Mouse (Mus musculus) heart, embryonic 13.5 days (tissue): ENCODE data around the gene Myh14. TPM values are rescaled to one million over a fixed set of nuclear protein-coding genes. Genes with fewer than 3 reads are reported as not detected.
A peak's percentile ranks its signal among the peaks of the same experiment; 100 is the strongest.

Source experiments
- ATAC-seq: fragments of 200-750 bp; cut with Nextera tagmentation; 2 replicates; pipeline ENCODE4 v1.8.0; 2017; ENCODE audit warnings: moderate TSS enrichment; ENCODE audit not compliant: insufficient number of reproducible peaks, low FRiP score, low TSS enrichment; ENCODE audit errors: extremely low read depth
- H3K27ac ChIP-seq: fragments of 300-500 bp; sonication (generic); replicated peaks from 2 replicates; pipeline ENCODE4 v1.5.1; 2015; ENCODE audit warnings: moderate library complexity, mild to moderate bottlenecking, inconsistent platforms
- H3K27me3 ChIP-seq: fragments of 300-500 bp; sonication (generic); replicated peaks from 2 replicates; pipeline ENCODE4 v1.6.1; 2015; ENCODE audit warnings: mild to moderate bottlenecking, inconsistent platforms
- H3K36me3 ChIP-seq: fragments of 300-500 bp; sonication (generic); 2 replicates; pipeline ENCODE4 v1.6.1; 2015; ENCODE audit warnings: mild to moderate bottlenecking, inconsistent platforms
- H3K4me1 ChIP-seq: fragments of 300-500 bp; sonication (generic); 2 replicates; pipeline ENCODE4 v1.6.1; 2015; ENCODE audit warnings: inconsistent platforms
- H3K4me2 ChIP-seq: fragments of 300-500 bp; sonication (generic); 2 replicates; pipeline ENCODE4 v1.6.1; 2015; ENCODE audit warnings: inconsistent platforms, mild to moderate bottlenecking, moderate library complexity
- H3K4me3 ChIP-seq: fragments of 300-500 bp; sonication (generic); 2 replicates; pipeline ENCODE4 v1.5.1; 2015; ENCODE audit warnings: moderate library complexity, mild to moderate bottlenecking, inconsistent platforms
- H3K9ac ChIP-seq: fragments of 300-500 bp; sonication (generic); 2 replicates; pipeline ENCODE4 v1.6.1; 2015; ENCODE audit warnings: inconsistent platforms, mild to moderate bottlenecking, moderate library complexity
- H3K9me3 ChIP-seq: fragments of 300-500 bp; sonication (generic); 2 replicates; pipeline ENCODE4 v1.6.1; 2016; ENCODE audit warnings: inconsistent platforms
- WGBS: fragments of 180-500 bp; shearing (Covaris S2); methylation state at CpG from one replicate; pipeline ENCODE4 v1.1.7; 2015; ENCODE audit warnings: mixed read lengths; 5-methylcytosine and 5-hydroxymethylcytosine counted together
- polyA plus RNA-seq: library from polyadenylated mRNA; unstranded; fragments of >200 nt; fragmentation: Nextera tagmentation; extraction: Ambion mirVana; gene quantifications from 2 replicates; pipeline ENCODE4 v1.2.1, GENCODE M21; 2015

The Myh14 gene
- polyA plus RNA-seq, 1 experiment from 2014 or later = 0.59 TPM

DNA sequence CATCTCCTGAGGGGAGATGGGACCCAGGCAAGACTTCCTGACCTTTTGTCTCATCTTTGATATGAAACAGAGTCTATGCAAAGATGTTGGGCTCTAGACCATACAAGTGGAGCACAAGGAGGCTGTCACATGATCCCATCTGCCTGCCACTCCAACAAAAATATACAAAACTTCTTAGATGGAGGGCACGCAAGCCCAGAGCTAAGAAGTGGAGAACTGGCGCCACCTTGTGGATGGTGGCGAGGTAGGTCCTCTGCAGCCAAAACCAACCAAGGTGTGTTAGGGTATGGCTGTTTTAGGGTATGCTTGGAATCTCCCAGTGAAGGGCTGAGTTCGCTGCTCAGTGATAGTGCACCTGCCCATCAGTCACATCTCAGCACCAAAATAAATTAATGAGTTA is 20.7 kb downstream of the Myh14 start:
- Histone ChIP-seq H3K27ac (no peak overlapping the region), H3K4me2 (no peak overlapping the region), H3K36me3 (no peaks in the 10 kb centered on the region), H3K27me3 (peaks cover 38% of the 10 kb centered on the region), H3K4me3 (no peak overlapping the region), H3K4me1 (no peaks in the 10 kb centered on the region), H3K9me3 (no peaks in the 10 kb centered on the region), H3K9ac (no peak overlapping the region)
- WGBS = 11% methylated on average over 4 of the region's 4 CpGs
- no peak for ATAC-seq

DNA sequence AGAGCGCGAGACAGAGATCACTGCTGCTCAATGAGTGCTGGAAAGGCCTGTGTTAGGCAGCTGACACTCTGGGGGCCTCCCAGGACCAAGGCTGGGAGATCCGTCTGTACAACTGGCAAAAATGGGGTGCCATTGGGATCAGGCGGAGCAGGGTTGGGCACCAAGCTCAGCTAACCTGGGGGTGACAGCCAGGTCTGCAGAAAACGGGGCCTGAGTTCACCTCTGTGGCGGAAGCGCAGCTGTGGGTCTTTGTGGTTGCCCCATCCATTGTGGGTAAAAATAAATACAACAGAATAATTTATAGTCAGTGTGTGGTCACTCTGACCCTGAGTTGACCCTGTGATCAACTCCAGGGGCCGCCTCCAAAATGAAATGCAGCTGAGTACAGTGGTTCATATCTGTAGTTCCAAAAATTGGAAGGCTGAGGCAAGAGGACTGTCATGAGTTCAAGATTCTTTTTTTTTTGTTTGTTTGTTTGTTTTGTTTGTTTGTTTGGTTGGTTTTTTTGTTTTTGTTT is 21.5 kb downstream of the Myh14 start:
- no peaks in the 10 kb centered on the region for H3K9me3 ChIP-seq
- H3K4me1 ChIP-seq = no peaks in the 10 kb centered on the region
- no peak overlapping the region for H3K4me2 ChIP-seq
- H3K4me3 ChIP-seq = no peak overlapping the region
- no peaks in the 10 kb centered on the region for H3K36me3 ChIP-seq
- H3K9ac ChIP-seq = no peak overlapping the region
- no peak overlapping the region for H3K27ac ChIP-seq
- peaks cover 44% of the 10 kb centered on the region for H3K27me3 ChIP-seq
- 63% methylated on average over 8 of the region's 8 CpGs for WGBS
- ATAC-seq = no peak

DNA sequence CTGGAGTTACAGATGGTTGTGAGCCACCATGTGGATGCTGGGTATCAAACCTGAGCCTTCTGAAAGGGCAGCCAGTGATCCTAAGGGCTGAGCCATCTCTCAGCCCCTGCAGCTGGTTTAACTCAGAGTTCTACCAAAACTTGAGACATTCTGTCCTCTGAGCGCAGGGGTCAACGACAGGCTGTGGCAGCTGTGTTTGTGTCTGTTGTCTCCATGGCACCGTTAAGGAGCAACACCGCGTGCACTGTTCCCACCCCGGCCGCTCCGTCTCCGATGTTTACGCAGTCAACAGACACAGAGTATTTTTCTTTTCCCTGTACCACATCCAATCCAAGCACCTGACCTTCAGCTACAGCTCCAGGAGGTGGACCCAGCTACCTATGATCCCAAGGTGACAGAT is 22.9 kb downstream of the Myh14 start:
- Histone ChIP-seq H3K4me3 (no peak overlapping the region), H3K4me1 (no peaks in the 10 kb centered on the region), H3K36me3 (no peaks in the 10 kb centered on the region), H3K4me2 (no peak overlapping the region), H3K9ac (no peak overlapping the region), H3K27ac (no peak overlapping the region), H3K27me3 (peaks cover 58% of the 10 kb centered on the region), H3K9me3 (no peaks in the 10 kb centered on the region)
- 57% methylated on average over 10 of the region's 10 CpGs for WGBS
- ATAC-seq = no peak

DNA sequence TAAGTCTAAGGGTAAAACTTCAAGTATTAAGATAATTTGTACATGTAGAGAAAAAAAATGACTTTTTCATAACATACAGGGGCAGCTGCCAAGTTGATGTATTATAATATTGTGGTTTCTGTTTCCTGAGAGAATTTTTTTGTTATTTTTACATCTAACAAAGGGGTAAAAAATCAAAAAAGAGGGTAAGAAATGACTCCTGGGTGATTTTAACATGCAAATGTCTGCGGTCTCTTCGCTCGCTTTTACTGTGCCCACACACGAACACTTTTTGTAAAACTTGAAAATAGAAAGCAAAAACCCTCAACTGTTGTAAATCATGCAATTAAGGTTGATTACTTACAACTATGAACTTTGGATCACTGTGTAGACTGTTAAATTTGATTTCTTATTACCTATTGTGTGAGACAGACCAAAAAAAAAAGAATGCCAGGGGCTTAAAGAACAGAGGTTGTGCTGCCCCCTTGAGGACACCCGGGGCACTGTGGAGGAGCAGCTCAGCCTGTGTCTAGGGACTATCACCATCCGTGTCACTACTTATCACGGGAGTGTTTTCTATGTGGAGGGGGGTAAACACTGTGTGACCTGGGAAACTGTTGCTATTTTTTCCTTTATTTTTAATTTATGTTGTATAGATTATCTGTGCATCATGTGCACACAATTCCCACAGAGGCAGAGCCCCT is 23.5 kb downstream of the Myh14 start:
- Histone ChIP-seq H3K4me3 (no peak overlapping the region), H3K4me2 (no peak overlapping the region), H3K27me3 (peaks cover 63% of the 10 kb centered on the region), H3K9ac (no peak overlapping the region), H3K36me3 (no peaks in the 10 kb centered on the region), H3K9me3 (no peaks in the 10 kb centered on the region), H3K4me1 (no peaks in the 10 kb centered on the region), H3K27ac (no peak overlapping the region)
- ATAC-seq = no peak
- WGBS = 51% methylated on average over 7 of the region's 7 CpGs

DNA sequence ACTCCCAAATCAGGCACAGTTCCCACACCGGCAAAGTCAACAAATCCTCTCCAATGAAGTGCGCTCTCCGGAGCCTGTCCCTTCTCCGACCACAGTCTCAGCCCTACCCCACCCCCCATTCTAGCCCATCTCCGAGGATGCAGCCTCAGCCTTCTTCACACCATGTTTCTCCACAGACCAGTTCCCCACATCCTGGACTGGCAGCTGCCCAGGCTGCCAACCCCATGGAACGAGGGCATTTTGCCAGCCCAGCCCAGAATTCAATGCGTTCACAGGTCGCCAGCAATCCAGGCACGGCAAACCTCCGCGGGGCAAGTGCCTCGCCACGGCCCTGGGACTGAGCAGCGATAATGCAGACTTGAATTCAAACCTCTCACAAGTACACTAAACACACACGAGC is 24.7 kb downstream of the Myh14 start:
- 27% methylated on average over 15 of the region's 15 CpGs for WGBS
- Histone ChIP-seq H3K27me3 (peaks cover 69% of the 10 kb centered on the region), H3K27ac (no peak overlapping the region), H3K4me3 (no peak overlapping the region), H3K9ac (no peak overlapping the region), H3K9me3 (no peaks in the 10 kb centered on the region), H3K4me2 (no peak overlapping the region), H3K36me3 (no peaks in the 10 kb centered on the region), H3K4me1 (no peaks in the 10 kb centered on the region)
- no peak for ATAC-seq

DNA sequence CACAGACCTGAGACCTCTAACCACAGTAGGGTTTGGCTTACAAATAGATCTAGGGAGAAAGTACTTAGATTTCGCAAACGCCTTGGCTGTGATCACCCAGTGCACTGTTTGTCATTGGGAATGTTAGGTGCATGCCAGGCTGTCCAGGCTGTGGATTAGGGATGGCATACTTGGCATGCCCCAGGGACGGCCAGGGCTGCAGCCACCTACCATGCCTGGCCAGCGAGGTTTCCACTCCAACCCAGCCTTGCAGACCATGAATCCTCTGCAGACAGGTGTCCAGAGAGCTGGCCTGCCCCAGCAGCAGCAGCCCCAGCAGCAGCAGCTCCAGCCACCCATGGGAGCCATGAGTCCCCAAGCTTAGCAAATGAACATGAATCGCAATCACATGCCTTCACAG is 25.4 kb downstream of the Myh14 start:
- Histone ChIP-seq H3K9ac (no peak overlapping the region), H3K27me3 (peaks cover 74% of the 10 kb centered on the region), H3K9me3 (no peaks in the 10 kb centered on the region), H3K36me3 (no peaks in the 10 kb centered on the region), H3K4me1 (no peaks in the 10 kb centered on the region), H3K27ac (no peak overlapping the region), H3K4me2 (no peak overlapping the region), H3K4me3 (no peak overlapping the region)
- no peak for ATAC-seq
- whole genome bisulfite sequencing = 62% methylated on average over 5 of the region's 5 CpGs

DNA sequence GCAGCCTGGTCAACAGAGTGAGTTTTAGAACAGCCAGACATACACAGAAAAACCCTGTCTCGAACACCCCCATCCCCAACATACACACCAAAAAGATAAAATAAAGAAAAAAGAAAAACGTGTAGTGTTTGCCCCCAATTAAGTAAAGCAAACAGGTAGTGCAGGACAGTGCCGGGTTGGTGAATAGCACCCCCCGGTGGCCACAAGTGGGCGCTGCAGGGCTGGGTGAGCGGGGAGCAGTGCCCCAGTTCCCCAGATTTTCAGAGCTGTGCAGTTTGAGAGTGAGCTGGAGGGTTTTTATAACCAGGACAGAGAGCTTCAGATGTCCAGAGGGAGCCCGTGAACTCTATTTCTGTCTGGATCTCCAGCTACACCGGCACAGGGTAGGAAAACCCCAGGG is 28.8 kb downstream of the Myh14 start:
- H3K4me3 ChIP-seq = no peak overlapping the region
- no peak overlapping the region for H3K4me2 ChIP-seq
- no peaks in the 10 kb centered on the region for H3K9me3 ChIP-seq
- no peak overlapping the region for H3K27ac ChIP-seq
- peaks cover 96% of the 10 kb centered on the region for H3K27me3 ChIP-seq
- H3K4me1 ChIP-seq = no peaks in the 10 kb centered on the region
- ATAC-seq = no peak
- WGBS = 25% methylated on average over 8 of the region's 8 CpGs
- H3K36me3 ChIP-seq = no peaks in the 10 kb centered on the region
- H3K9ac ChIP-seq = no peak overlapping the region

DNA sequence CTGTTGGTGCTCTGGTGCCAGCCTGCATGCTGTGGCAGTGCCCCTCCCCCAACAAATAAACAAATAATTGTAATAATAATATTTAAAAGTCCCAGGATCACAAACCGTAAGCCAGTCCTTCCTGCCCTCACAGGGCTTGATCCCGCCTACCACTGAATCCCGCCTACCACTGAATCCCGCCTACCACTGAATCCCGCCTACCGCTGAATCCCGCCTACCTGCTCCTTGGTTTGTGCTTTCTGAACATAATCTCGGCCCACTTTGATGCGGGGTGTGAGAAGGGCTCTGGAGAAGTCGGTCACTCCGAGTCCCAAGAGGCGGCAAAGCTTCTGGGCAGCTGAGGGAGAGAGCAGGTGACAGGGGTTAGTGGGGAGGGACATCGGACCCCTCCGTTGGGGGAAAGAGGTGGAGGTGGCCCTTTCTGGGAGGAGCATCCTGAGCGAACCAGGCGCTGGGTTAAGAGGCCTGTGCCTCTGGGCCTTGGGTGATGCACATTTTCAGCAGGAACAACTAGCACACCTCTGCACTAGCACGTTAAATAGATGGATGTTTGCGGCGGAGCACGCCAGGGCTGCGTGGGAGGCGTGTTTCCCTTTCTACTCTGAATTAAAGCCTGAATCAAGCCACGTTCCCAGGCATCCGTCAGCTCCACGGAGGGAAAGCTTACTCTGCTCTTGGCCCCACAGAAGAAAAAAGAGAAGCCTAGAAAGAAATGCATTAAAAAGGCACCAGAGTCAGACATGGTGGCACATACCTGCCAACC is 29.6 kb downstream of the Myh14 start:
- H3K4me3 ChIP-seq = no peak overlapping the region
- no peaks in the 10 kb centered on the region for H3K36me3 ChIP-seq
- peaks cover 100% of the 10 kb centered on the region for H3K27me3 ChIP-seq
- peak overlapping the region; percentile 27 for H3K4me2 ChIP-seq
- no peak for ATAC-seq
- H3K9ac ChIP-seq = no peak overlapping the region
- no peak overlapping the region for H3K27ac ChIP-seq
- WGBS = 11% methylated on average over 25 of the region's 25 CpGs
- H3K4me1 ChIP-seq = no peaks in the 10 kb centered on the region
- no peaks in the 10 kb centered on the region for H3K9me3 ChIP-seq

DNA sequence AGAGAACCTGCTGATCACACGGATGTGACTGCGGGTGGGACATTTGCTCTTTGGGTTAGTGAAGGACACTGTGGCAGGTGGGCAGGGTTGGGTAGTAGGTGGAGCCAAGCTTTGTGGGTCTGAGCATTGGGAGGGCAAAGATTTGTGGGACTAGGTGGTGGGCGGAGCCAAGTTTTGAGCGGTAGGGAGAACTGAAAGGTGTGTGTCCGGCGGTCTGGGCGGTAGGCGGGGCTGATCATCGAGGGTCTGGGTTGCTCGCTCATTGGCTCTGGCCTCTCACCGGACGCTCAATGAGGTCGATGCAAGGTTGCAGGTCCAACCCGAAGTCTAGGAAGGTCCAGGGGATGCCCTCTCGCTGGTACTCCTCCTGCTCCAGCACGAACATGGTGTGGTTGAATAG is 32.0 kb downstream of the Myh14 start:
- no peak overlapping the region for H3K9ac ChIP-seq
- WGBS = 5% methylated on average over 16 of the region's 16 CpGs
- no peaks in the 10 kb centered on the region for H3K36me3 ChIP-seq
- no peaks in the 10 kb centered on the region for H3K9me3 ChIP-seq
- no peak overlapping the region for H3K4me3 ChIP-seq
- peaks cover 96% of the 10 kb centered on the region for H3K27me3 ChIP-seq
- no peak overlapping the region for H3K27ac ChIP-seq
- no peak overlapping the region for H3K4me2 ChIP-seq
- no peak for ATAC-seq
- H3K4me1 ChIP-seq = no peaks in the 10 kb centered on the region

GRCm38 (mm10) chr7:44636684-44637083 is 34.0 kb downstream of the Myh14 start:
- no peaks in the 10 kb centered on the region for H3K36me3 ChIP-seq
- ATAC-seq = no peak
- no peaks in the 10 kb centered on the region for H3K4me1 ChIP-seq
- H3K9me3 ChIP-seq = no peaks in the 10 kb centered on the region
- no peak overlapping the region for H3K27ac ChIP-seq
- H3K4me3 ChIP-seq = no peak overlapping the region
- H3K4me2 ChIP-seq = no peak overlapping the region
- no peak overlapping the region for H3K9ac ChIP-seq
- H3K27me3 ChIP-seq = peaks cover 96% of the 10 kb centered on the region
- WGBS = 75% methylated on average over 9 of the region's 9 CpGs

- ATAC-seq = no peak
- Histone ChIP-seq H3K27ac (no peak overlapping the region), H3K27me3 (peaks cover 84% of the 10 kb centered on the region), H3K9me3 (no peaks in the 10 kb centered on the region), H3K4me3 (no peak overlapping the region), H3K4me1 (no peaks in the 10 kb centered on the region), H3K9ac (no peak overlapping the region), H3K36me3 (no peaks in the 10 kb centered on the region), H3K4me2 (no peak overlapping the region)
- WGBS = 14% methylated on average over 15 of the region's 15 CpGs
Measured at GRCm38 (mm10) chr7:44633407-44633806, 37.2 kb downstream of the Myh14 start.

DNA sequence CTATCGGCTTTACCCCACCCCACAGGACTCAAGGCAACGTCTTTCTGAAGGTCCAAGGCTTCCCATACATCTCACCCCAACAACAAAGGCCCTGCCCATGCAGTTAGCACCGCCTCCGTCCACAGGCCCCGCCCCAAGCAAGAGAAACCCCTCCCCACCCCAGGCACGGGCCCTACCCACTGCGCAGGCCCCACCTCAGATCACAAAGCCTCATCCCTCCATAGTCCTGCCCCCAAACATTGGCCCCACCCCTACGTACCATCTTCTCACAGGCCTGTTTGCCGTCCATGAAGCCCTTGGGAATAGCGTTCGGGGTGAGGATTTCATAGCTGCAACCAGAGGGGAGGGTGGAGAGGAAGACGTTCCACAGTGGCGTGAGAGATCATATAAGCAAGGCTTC is 38.0 kb downstream of the Myh14 start:
- ATAC-seq = no peak
- Histone ChIP-seq H3K36me3 (no peaks in the 10 kb centered on the region), H3K27me3 (peaks cover 80% of the 10 kb centered on the region), H3K4me1 (no peaks in the 10 kb centered on the region), H3K4me2 (no peak overlapping the region), H3K27ac (no peak overlapping the region), H3K9ac (no peak overlapping the region), H3K4me3 (no peak overlapping the region), H3K9me3 (no peaks in the 10 kb centered on the region)
- 23% methylated on average over 13 of the region's 13 CpGs for WGBS
